Mouse (Mus musculus): ENCODE data around the gene Cyb5r4.
A peak's percentile ranks its signal among the peaks of the same experiment; 100 is the strongest.
"Not testable (repeated sequence)": the region's sequence is repeated elsewhere in the genome, so short reads cannot be mapped to it uniquely, and the experiment has no call there.

The Cyb5r4 gene

DNA sequence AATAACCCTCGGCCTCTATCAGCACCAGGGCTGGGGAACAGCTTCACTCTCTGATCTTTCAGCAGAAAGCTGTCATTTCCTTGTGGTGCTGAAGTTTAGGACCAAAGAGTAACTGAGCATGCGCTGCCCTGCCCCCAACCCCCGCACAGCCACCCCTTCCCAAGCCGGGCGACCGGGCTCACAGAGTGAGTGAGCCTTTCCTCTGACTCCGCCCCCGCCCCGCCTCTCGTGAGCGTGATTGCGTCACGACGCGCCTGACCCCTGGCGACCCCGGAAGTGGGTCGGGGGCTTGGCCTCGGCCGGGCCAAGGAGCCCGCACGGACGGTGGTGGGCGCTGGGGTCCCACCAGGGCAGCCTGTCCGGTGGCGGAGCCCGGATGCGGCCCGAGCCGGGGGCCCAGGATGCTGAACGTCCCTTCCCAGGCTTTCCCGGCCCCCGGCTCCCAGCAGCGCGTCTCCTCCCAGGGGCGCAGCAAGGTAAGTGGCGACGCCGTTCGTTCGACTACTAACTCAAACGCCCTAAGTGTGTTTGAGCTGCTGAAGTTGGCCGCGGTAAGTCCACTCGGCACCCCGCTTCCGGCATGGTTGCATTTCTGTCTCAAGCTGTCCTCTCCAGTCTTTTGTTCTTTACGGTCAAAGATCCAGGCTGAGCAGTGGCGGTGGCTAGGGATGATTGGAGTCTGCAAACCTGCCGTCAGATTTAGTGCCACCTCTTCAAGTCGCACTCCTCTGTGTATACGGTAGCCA lies at the start of gene Cyb5r4:
Gene Cyb5r4 (plus strand): TSS at position 237 of the 746 bp plus-strand sequence.
- peak; percentile 93 to 97 for DNase-seq (ENCODE audit: low spot score in 2 of 2)

DNA sequence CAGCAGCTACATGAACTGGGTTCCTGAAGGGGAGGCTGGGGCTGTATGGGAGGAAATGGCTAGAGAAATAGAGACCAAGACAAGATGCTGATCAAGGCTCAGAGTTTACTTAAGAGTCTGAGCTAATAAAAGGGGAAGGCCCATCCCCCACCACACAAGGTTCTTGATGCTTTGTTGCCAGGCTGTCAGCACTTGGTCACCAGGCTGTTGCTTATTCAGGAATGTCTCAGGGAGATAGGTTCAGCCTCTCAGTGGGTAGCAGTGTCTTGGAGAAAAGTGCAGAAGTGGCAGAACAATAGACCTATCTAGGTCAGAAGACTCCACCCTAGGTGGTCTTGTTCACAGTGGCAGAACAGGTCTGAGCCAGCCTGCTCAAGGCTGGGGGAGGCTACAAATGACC lies 49.3 kb upstream of the Cyb5r4 start:
- DNase-seq (ENCODE audit: low spot score in 2 of 2): not testable (repeated sequence)

DNA sequence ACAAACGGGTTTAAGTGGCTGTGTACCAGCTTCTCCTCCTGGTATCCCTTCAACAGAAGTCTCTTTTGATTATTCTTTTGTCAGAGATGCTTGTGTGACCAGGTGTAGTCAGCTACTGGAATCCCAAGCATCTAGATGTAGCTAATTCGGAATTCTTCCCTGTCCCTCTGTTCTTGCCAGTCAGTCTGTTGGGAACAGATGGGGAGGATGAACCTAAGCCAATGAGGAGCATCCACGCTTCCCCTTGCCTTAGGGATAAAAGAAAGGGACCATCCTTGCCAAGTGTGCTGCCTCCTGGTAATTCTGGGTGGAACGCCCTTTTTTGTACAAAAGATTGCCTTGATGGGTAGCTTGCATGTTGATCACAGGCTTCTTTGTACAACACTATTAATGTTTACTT lies 48.3 kb upstream of the Cyb5r4 start:
- DNase-seq (ENCODE audit: low spot score in 2 of 2): no peak

GRCm38 (mm10) chr9:86976896-86977295 lies 44.9 kb upstream of the Cyb5r4 start:
- DNase-seq (ENCODE audit: low spot score in 2 of 2): no peak

DNA sequence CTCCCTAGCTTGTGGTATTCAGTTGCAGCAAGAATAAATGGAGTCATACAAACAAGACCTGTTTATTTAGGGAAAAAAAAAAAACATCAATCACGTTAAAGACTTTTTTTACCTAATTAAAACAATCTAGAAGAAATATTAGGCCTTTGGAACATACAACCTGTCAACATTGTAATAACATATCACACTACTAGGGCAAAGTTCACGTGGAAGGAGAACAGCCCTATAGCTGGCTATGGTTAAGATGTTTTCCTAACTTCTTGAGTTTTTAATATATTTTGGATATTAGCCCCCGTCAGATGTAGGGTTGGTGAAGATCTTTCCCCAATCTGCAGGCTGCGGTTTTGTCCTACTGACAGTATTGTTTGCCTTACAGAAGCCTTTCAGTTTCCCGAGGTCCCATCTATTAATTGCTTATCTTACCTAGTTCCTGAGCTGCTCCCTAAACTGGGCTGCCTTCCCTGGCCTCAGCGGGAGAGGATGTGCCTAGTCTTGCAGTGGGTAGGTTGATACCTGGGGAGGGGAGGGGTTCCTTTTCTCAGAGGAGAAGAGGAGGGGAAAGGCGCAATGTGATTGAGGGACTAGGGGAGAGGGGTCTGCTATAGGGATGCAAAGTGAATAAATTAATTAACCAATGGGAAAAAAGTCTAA lies 43.4 kb upstream of the Cyb5r4 start:
- DNase-seq (ENCODE audit: low spot score in 2 of 2): no peak

DNA sequence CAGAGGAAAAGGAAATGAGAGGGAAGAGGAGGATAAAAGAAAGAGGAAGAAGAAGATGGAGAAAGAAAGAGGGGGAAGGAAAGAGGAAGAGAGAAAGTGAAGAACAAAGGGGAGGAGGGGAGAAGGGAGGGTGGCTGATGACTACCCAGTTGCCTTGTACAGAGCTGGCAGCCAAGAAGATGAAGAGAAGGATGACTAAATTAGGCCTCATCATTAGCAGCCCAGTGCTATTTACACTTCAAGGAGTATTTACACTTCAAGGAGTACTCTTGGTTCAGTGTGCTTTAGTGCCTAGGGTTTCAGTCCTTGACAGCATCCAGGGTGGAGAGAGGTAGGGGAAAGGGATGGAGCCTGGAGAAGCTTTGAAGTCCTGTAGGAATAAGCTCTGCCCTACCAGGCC lies 41.8 kb upstream of the Cyb5r4 start:
- DNase-seq (ENCODE audit: low spot score in 2 of 2): no peak

- DNase-seq (ENCODE audit: low spot score in 2 of 2): no peak
Observed at GRCm38 (mm10) chr9:86980942-86981341, 40.9 kb upstream of the Cyb5r4 start.

DNA sequence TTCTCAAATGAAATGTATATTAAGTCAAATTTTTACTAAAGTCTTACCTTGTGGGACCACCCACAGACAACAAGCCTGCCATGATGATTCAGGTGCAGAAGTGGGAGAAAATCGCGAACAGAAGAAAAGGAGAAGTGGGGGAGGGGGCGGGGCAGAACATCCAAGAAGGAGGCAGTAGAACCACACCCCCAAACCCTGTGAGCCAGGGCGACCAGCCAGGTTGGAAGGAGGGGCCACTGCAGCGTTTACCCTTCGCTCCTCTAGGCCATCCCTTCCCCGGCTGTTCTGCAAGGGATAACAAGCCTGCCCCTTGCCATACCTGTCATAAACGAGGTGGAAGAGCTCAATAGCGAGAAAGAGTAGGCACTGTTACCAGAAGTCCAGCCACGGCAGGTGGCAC lies 40.3 kb upstream of the Cyb5r4 start:
- no peak for DNase-seq (ENCODE audit: low spot score in 2 of 2)

DNA sequence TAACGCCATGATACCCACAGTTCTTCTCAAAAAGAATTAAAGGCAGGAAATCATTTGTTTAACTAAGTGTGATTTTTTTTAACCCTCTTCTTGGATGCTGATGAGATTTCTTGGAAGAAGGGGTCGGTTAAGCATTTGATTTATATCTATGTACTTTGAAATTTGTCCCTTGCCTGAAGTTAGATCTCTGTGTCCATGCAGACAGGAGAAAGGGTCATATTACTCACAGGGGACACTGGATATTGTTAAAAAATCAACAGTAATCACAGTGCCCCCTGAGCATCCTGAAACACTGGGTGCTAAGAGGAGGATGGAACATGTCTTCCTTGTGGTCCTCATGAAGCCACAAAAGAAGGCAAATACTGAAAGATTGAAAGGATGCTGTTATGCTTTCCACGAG lies 37.2 kb upstream of the Cyb5r4 start:
- DNase-seq (ENCODE audit: low spot score in 2 of 2): no peak

- no peak for DNase-seq (ENCODE audit: low spot score in 2 of 2)
Observed at GRCm38 (mm10) chr9:86985105-86985504, 36.7 kb upstream of the Cyb5r4 start.

GRCm38 (mm10) chr9:86986703-86987296 lies 35.0 kb upstream of the Cyb5r4 start:
- DNase-seq (ENCODE audit: low spot score in 2 of 2): no peak

DNA sequence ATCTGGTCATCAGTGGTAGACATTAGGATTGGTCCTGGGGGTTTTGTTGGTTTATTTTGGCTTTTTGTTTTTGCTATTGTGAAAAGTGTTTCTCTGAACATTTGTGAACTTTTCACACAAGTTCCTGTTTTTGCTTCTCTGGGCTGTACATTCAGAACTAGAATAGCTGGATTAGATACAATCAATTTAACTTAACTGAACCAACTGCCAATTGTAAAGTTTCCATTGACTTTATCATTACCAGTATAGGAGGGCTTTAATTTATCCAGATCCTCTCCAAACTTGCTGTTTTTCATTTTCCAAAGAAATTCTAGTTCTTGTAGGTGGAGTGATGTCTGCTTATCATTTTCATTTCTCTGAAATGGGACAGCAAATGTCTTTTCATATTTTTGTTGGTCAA lies 32.0 kb upstream of the Cyb5r4 start:
- no peak for DNase-seq (ENCODE audit: low spot score in 2 of 2)

DNA sequence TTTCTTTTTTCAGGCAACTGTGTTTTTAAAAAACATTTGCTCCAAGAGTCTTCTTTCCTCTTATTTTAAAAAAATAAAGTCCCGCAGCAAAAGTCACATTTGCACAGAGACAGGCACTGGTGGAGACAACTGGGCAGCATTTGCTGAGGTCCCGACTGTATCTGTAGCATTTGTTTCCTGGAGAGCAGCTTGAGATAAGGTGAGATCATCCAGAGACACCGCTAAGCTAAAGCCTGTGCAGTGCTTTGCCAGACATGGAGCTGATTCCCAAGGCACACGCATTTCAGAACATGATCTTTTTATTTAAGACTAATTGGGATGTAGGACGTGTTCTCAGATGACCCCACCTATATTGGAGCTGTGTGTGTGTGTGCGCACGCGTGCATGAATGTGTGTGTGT lies 30.1 kb upstream of the Cyb5r4 start:
- DNase-seq (ENCODE audit: low spot score in 2 of 2): no peak

DNA sequence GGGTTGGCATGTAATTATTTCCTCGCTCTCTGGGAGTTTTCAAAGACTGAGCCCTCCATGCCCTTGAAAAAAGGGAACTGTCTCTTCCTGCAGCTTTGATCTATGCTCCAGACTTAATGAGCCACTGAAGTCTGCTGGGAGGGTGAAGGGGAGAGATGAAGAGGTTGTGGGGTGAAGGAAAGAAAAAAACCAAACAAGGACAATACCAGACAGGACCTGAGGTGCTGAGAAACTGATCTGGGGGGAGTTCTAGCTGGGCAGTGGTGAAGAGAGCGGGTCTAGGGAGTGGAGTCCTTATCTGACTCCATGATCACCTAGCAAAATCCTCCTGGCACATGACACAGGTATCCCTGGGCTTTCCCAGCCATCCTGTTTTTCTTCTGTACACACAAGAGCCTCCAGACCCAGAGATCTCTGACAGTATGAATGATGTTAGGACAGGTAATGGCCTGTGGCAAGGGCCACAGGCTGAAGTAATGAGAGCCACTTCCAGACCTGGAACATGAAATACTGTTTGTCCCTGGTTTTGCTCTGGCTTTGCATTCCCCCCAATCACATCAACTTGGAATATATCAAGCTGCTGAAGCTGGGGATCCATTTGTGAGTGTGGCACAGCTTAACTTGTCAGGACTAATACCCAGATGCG lies 24.6 kb upstream of the Cyb5r4 start:
- DNase-seq (ENCODE audit: low spot score in 2 of 2): no peak

GRCm38 (mm10) chr9:86999956-87000582 lies 21.7 kb upstream of the Cyb5r4 start:
- DNase-seq (ENCODE audit: low spot score in 2 of 2): no peak

GRCm38 (mm10) chr9:87004701-87005434 lies 16.9 kb upstream of the Cyb5r4 start:
- no peak for DNase-seq (ENCODE audit: low spot score in 2 of 2)

- DNase-seq (ENCODE audit: low spot score in 2 of 2): no peak
Observed at GRCm38 (mm10) chr9:87005435-87005779, 16.4 kb upstream of the Cyb5r4 start.

DNA sequence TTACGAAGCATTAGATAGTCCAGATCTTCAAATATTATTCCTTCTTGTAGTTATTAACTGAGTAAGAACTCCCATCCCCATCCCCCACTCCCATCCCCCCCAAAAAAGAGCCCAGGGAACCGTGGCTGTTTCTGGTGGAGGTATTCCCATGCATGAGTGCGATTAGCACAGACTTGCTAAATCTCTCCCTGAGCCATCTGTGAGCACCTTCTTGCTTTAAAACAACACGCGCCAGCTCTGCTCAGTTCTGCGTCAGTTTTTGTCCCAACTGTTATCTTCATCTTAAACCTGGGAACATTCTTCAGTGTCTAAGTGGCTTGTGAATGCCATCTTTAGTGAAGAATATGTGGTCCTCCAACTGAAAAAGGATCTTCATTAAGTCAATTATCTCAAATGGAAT lies 13.3 kb upstream of the Cyb5r4 start:
- no peak for DNase-seq (ENCODE audit: low spot score in 2 of 2)

GRCm38 (mm10) chr9:87008919-87009318 lies 12.9 kb upstream of the Cyb5r4 start:
- no peak for DNase-seq (ENCODE audit: low spot score in 2 of 2)

GRCm38 (mm10) chr9:87015288-87015937 lies 6.4 kb upstream of the Cyb5r4 start, which contains the start of gene Ripply2:
Gene Ripply2 (plus strand): TSS chr9:87015537.
- DNase-seq (ENCODE audit: low spot score in 2 of 2): no peak

DNA sequence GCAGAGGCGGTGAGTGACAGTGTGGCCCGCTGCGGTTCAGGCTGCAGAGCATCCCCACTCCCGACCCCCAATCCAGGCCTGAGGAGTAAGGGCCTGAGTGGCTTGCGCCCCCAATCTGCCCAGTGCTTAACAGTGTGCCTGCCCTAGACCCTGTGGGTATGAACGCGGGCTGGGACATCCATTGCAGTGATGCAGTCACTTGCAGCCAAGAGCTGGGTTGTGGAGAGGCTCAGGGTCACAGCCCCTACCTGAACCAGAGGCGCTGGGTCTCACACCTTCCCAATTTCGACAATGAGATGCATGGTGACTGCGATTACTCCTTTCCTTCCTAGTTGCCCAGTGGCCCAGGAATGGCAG lies 5.9 kb upstream of the Cyb5r4 start:
- DNase-seq (ENCODE audit: low spot score in 2 of 2): no peak
